Mouse (Mus musculus) limb, embryonic 11.5 days (tissue): ENCODE data around the gene Npb. TPM values are rescaled to one million over a fixed set of nuclear protein-coding genes. Genes with fewer than 3 reads are reported as not detected.

Experiments used
- ATAC-seq: fragments of 200-750 bp; cut with Nextera tagmentation; 2 replicates; pipeline ENCODE4 v1.8.0; 2017; ENCODE audit warnings: low read depth; ENCODE audit not compliant: insufficient number of reproducible peaks, low FRiP score, low TSS enrichment
- DNase-seq: peaks from one replicate; pipeline ENCODE4 v3.0.0-alpha.2; 2015; ENCODE audit warnings: low spot score
- H3K27ac ChIP-seq: fragments of 300-500 bp; sonication (generic); replicated peaks from 2 replicates; pipeline ENCODE4 v1.5.1; 2014; ENCODE audit warnings: low read depth, mild to moderate bottlenecking, low read length
- H3K27me3 ChIP-seq: fragments of 300-500 bp; sonication (generic); 2 replicates; pipeline ENCODE4 v1.6.1; 2014; ENCODE audit warnings: mild to moderate bottlenecking, low read length, mixed read lengths; ENCODE audit not compliant: control insufficient read depth, insufficient read depth
- H3K36me3 ChIP-seq: fragments of 300-500 bp; sonication (generic); 2 replicates; pipeline ENCODE4 v1.6.1; 2014; ENCODE audit warnings: mild to moderate bottlenecking, low read length, moderate library complexity, mixed read lengths; ENCODE audit not compliant: control insufficient read depth, insufficient read depth
- H3K4me1 ChIP-seq: fragments of 300-500 bp; sonication (generic); 2 replicates; pipeline ENCODE4 v1.6.1; 2014; ENCODE audit warnings: low read length, mixed read lengths; ENCODE audit not compliant: control insufficient read depth, insufficient read depth
- H3K4me2 ChIP-seq: fragments of 300-500 bp; sonication (generic); 2 replicates; pipeline ENCODE4 v1.6.1; 2014; ENCODE audit warnings: low read depth, mild to moderate bottlenecking, moderate library complexity; ENCODE audit not compliant: severe bottlenecking
- H3K4me3 ChIP-seq: fragments of 300-500 bp; sonication (generic); 2 replicates; pipeline ENCODE4 v1.5.1; 2014; ENCODE audit warnings: low read depth, low read length
- H3K9ac ChIP-seq: fragments of 300-500 bp; sonication (generic); 2 replicates; pipeline ENCODE4 v1.6.1; 2014; ENCODE audit warnings: mild to moderate bottlenecking, low read length
- H3K9me3 ChIP-seq: fragments of 300-500 bp; sonication (generic); 2 replicates; pipeline ENCODE4 v1.6.1; 2016; ENCODE audit warnings: low read length; ENCODE audit not compliant: control insufficient read depth
- WGBS: fragments of 180-500 bp; shearing (Covaris S2); extraction: QIAGEN DNeasy Blood & Tissue Kit; methylation state at CpG from one replicate; pipeline ENCODE4 v1.1.7; 2014; 5-methylcytosine and 5-hydroxymethylcytosine counted together
- microRNA-seq: library from miRNA; unstranded; fragments of <30 nt; microRNA quantifications from one replicate; pipeline ENCODE4, GENCODE M21; 2016
- polyA plus RNA-seq: library from polyadenylated mRNA; unstranded; fragments of >200 nt; fragmentation: Nextera tagmentation; extraction: Ambion mirVana; gene quantifications from 2 replicates; pipeline ENCODE4 v1.2.1, GENCODE M21; 2014

Npb gene
- polyA plus RNA-seq, 1 experiment from 2014 or later = 1.4 TPM

DNA sequence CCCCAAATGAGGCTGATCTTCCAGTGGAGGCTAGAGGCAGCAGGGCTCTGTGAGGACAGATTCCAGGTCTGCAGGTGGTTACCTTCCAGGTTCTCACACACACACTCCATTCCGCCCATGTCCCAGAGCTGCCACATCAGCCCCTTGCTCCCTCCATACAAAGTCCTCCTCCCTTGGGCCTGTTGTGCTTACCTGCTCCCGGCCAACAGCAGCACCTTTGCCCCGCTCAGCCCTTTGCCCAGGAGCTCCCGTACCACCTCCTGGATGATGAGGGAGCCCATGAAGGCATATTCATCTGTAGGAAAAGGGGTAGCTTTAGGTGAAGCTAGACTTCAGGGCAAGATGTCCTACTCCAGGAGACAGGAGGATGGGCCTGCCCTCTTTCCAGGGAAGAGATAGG, 49.0 kb downstream of the Npb start:
- DNase-seq (no peak), ATAC-seq (no peak)
- Histone ChIP-seq H3K9ac (no peak overlapping the region), H3K4me3 (no peak overlapping the region), H3K27ac (no peak overlapping the region), H3K36me3 (no peaks in the 10 kb centered on the region), H3K9me3 (no peaks in the 10 kb centered on the region), H3K4me1 (peaks cover 21% of the 10 kb centered on the region), H3K4me2 (no peak overlapping the region), H3K27me3 (peaks cover 43% of the 10 kb centered on the region)
- 89% methylated on average over 4 of the region's 4 CpGs for WGBS

Small RNA genes lying within 50 kb of the gene (microRNA-seq; reads per million reads assigned to microRNA genes)
- gene Mir6936 = not detected

Other genes with a start within 250 kb of the Npb start
- 0.21 and 0.47 TPM in 2 replicates for gene Fscn2, start 246.9 kb upstream of the Npb start, polyA plus RNA-seq
- gene Faap100, start 229.7 kb upstream of the Npb start, polyA plus RNA-seq = 30.4 and 33.1 TPM in 2 replicates
- 47.1 and 51.1 TPM in 2 replicates for gene Nploc4, start 170.8 kb upstream of the Npb start, polyA plus RNA-seq
- not detected in 2 replicates for gene Tspan10, start 165.8 kb upstream of the Npb start, polyA plus RNA-seq
- 0.19 TPM in 1 of 2 replicates, not detected in the other for gene Pde6g, start 155.0 kb upstream of the Npb start, polyA plus RNA-seq
- 11.5 and 11.9 TPM in 2 replicates for gene Oxld1, start 150.4 kb upstream of the Npb start, polyA plus RNA-seq
- 32.6 and 36.4 TPM in 2 replicates for gene Ccdc137, start 150.4 kb upstream of the Npb start, polyA plus RNA-seq
- 56.6 and 58.3 TPM in 2 replicates for gene Arl16, start 140.9 kb upstream of the Npb start, polyA plus RNA-seq
- gene Mrpl12, start 123.9 kb upstream of the Npb start, polyA plus RNA-seq = 166 and 177 TPM in 2 replicates
- 57.8 and 58.5 TPM in 2 replicates for gene Slc25a10, start 116.6 kb upstream of the Npb start, polyA plus RNA-seq
- gene Gcgr, start 77.8 kb upstream of the Npb start, polyA plus RNA-seq = 0.71 and 1.8 TPM in 2 replicates
- 234 and 252 TPM in 2 replicates for gene Mcrip1, start 58.8 kb upstream of the Npb start, polyA plus RNA-seq
- 0.47 and 0.85 TPM in 2 replicates for gene Ppp1r27, start 57.3 kb upstream of the Npb start, polyA plus RNA-seq
- 640 and 656 TPM in 2 replicates for gene P4hb, start 35.2 kb upstream of the Npb start, polyA plus RNA-seq
- gene Arhgdia, start 26.9 kb upstream of the Npb start, polyA plus RNA-seq = 593 and 597 TPM in 2 replicates
- 810 and 850 TPM in 2 replicates for gene Alyref, start 10.1 kb upstream of the Npb start, polyA plus RNA-seq
- 214 and 223 TPM in 2 replicates for gene Anapc11, start 10.1 kb upstream of the Npb start, polyA plus RNA-seq
- 105 and 111 TPM in 2 replicates for gene Pcyt2, start 9.5 kb downstream of the Npb start, polyA plus RNA-seq
- gene Sirt7, start 16.8 kb downstream of the Npb start, polyA plus RNA-seq = 24.6 TPM in 2 replicates
- 22.6 and 24.2 TPM in 2 replicates for gene Mafg, start 25.1 kb downstream of the Npb start, polyA plus RNA-seq
- gene Pycr1, start 35.3 kb downstream of the Npb start, polyA plus RNA-seq = 33.3 and 34.2 TPM in 2 replicates
- gene Myadml2, start 39.7 kb downstream of the Npb start, polyA plus RNA-seq = not detected in 2 replicates
- gene Notum, start 52.7 kb downstream of the Npb start, polyA plus RNA-seq = 6.6 and 7.5 TPM in 2 replicates
- 122 and 128 TPM in 2 replicates for gene Aspscr1, start 64.5 kb downstream of the Npb start, polyA plus RNA-seq
- gene Cenpx, start 105.3 kb downstream of the Npb start, polyA plus RNA-seq = 126 and 127 TPM in 2 replicates
- gene Lrrc45, start 105.4 kb downstream of the Npb start, polyA plus RNA-seq = 44.3 and 47.8 TPM in 2 replicates
- 7.4 and 12.8 TPM in 2 replicates for gene Rac3, start 113.0 kb downstream of the Npb start, polyA plus RNA-seq
- gene Dcxr, start 118.8 kb downstream of the Npb start, polyA plus RNA-seq = 12.4 and 16.5 TPM in 2 replicates
- 6.7 and 7.4 TPM in 2 replicates for gene Cbr2, start 123.6 kb downstream of the Npb start, polyA plus RNA-seq
- 11.2 and 13.4 TPM in 2 replicates for gene Hmga1b, start 154.3 kb downstream of the Npb start, polyA plus RNA-seq
- 23.7 and 29.5 TPM in 2 replicates for gene Rfng, start 175.7 kb downstream of the Npb start, polyA plus RNA-seq
- 266 and 275 TPM in 2 replicates for gene Gps1, start 175.8 kb downstream of the Npb start, polyA plus RNA-seq
- gene Dus1l, start 187.9 kb downstream of the Npb start, polyA plus RNA-seq = 87.4 and 95.9 TPM in 2 replicates
- 87.3 and 91.8 TPM in 2 replicates for gene Fasn, start 216.1 kb downstream of the Npb start, polyA plus RNA-seq